Mouse (Mus musculus) bone marrow macrophage, adult 2 months (primary cell): Measurements from ENCODE around the gene Dip2c.

Source experiments
- CTCF ChIP-seq: IDR thresholded peaks from 2 replicates; pipeline ENCODE4 v1.5.1; 2012; ENCODE audit warnings: low read depth, mild to moderate bottlenecking, low read length, moderate library complexity
- POLR2A ChIP-seq: IDR thresholded peaks from 2 replicates; pipeline ENCODE4 v1.6.1; 2012; ENCODE audit warnings: mild to moderate bottlenecking, low read depth, low read length, borderline replicate concordance

- TF ChIP-seq POLR2A = no peak
- no peak for TF ChIP-seq CTCF
Measured at GRCm38 (mm10) chr13:9697340-9697739, 421.0 kb downstream of the Dip2c start.
